Mouse (Mus musculus) heart, postnatal 25 days (tissue): ENCODE results near the gene Nudt19. TPM values are rescaled to one million over a fixed set of nuclear protein-coding genes. Genes with fewer than 3 reads are reported as not detected.

Source experiments
- DNase-seq: peaks from one replicate; pipeline ENCODE4 v3.0.0; 2022; ENCODE audit warnings: low spot score
- intact Hi-C: fragments of 180-260 bp; cut with DNase I; formaldehyde crosslinking; loops from one replicate; pipeline ENCODE4 v1.15.1; 2025
- total RNA-seq, 2 experiments: library from RNA; stranded (reverse); gene quantifications; 2 replicates each; pipeline ENCODE4 v1.2.3; 2021

The Nudt19 gene
- 10 to 100 TPM; 75.1 to 83.7 TPM for total RNA-seq

GRCm38 (mm10) chr7:35556205-35556603, at the start of gene Nudt19:
Gene Nudt19, minus strand, starts transcription at chr7:35556304.
- no peak for DNase-seq
- intact Hi-C loops: loop anchor here (2.0 to 10.0 kb wide), 3 partner anchors 31 to 199 kb away; partner anchors contain the start of genes Ankrd27, Dpy19l3 and Pdcd5

- no peak for DNase-seq
- intact Hi-C loops: no loop called here
Measured at GRCm38 (mm10) chr7:35602766-35603165, 46.7 kb upstream of the Nudt19 start.

GRCm38 (mm10) chr7:35601106-35601505, 45.0 kb upstream of the Nudt19 start:
- DNase-seq: no peak

GRCm38 (mm10) chr7:35600031-35600430, 43.9 kb upstream of the Nudt19 start:
- intact Hi-C loops: no loop called here

More at GRCm38 (mm10) chr7:35601106-35601505, 45.0 kb upstream of the Nudt19 start:
- intact Hi-C loops: no loop called here

GRCm38 (mm10) chr7:35599492-35599891, 43.4 kb upstream of the Nudt19 start:
- intact Hi-C loops: no loop called here

More at GRCm38 (mm10) chr7:35600031-35600430, 43.9 kb upstream of the Nudt19 start:
- no peak for DNase-seq

GRCm38 (mm10) chr7:35594311-35594710, 38.2 kb upstream of the Nudt19 start:
- intact Hi-C loops: no loop called here
- no peak for DNase-seq

More at GRCm38 (mm10) chr7:35599492-35599891, 43.4 kb upstream of the Nudt19 start:
- no peak for DNase-seq

GRCm38 (mm10) chr7:35590731-35591191, 34.7 kb upstream of the Nudt19 start:
- DNase-seq: no peak
- intact Hi-C loops: no loop called here

GRCm38 (mm10) chr7:35589485-35589884, 33.4 kb upstream of the Nudt19 start:
- intact Hi-C loops: loop anchor here (5.0 to 10.0 kb wide), 2 partner anchors 58 to 255 kb away; partner anchors contain the start of genes Pdcd5 and Rhpn2
- DNase-seq: no peak

GRCm38 (mm10) chr7:35588680-35589428, 32.8 kb upstream of the Nudt19 start:
- intact Hi-C loops: loop anchor here (5.0 to 10.0 kb wide), 2 partner anchors 58 to 254 kb away; partner anchors contain the start of genes Pdcd5 and Rhpn2

GRCm38 (mm10) chr7:35587728-35588127, 31.6 kb upstream of the Nudt19 start:
- intact Hi-C loops: loop anchor here (2.0 to 10.0 kb wide), 3 partner anchors 31 to 253 kb away; partner anchors contain the start of genes Nudt19, Pdcd5 and Rhpn2
- DNase-seq: no peak

More at GRCm38 (mm10) chr7:35588680-35589428, 32.8 kb upstream of the Nudt19 start:
- no peak for DNase-seq

- no peak for DNase-seq
- intact Hi-C loops: loop anchor here (2.0 to 10.0 kb wide), 3 partner anchors 30 to 252 kb away; partner anchors contain the start of genes Nudt19, Pdcd5 and Rhpn2
Measured at GRCm38 (mm10) chr7:35586906-35587445, 30.9 kb upstream of the Nudt19 start.

GRCm38 (mm10) chr7:35586055-35586905, 30.2 kb upstream of the Nudt19 start, which contains the start of gene Ankrd27:
Gene Ankrd27, plus strand, starts transcription at chr7:35586244.
- DNase-seq: peak; percentile 93
- intact Hi-C loops: loop anchor here (2.0 to 10.0 kb wide), 3 partner anchors 29 to 251 kb away; partner anchors contain the start of genes Nudt19, Pdcd5 and Rhpn2

- intact Hi-C loops: loop anchor here (2.0 to 10.0 kb wide), 3 partner anchors 29 to 251 kb away; partner anchors contain the start of genes Nudt19, Pdcd5 and Rhpn2
- DNase-seq: no peak
Measured at GRCm38 (mm10) chr7:35585191-35586054, 29.3 kb upstream of the Nudt19 start, which contains the start of gene Rgs9bp. Gene Rgs9bp, minus strand, starts transcription at chr7:35585582.

- DNase-seq: no peak
- intact Hi-C loops: loop anchor here (5.0 to 10.0 kb wide), 2 partner anchors 63 to 250 kb away; partner anchors contain the start of genes Pdcd5 and Rhpn2
Measured at GRCm38 (mm10) chr7:35584786-35585190, 28.7 kb upstream of the Nudt19 start.

- DNase-seq: no peak
- intact Hi-C loops: loop anchor here (10.0 kb wide), 1 partner anchor 249 kb away; the partner anchor contains the start of gene Rhpn2
Measured at GRCm38 (mm10) chr7:35584068-35584785, 28.1 kb upstream of the Nudt19 start.

GRCm38 (mm10) chr7:35583476-35584025, 27.4 kb upstream of the Nudt19 start:
- intact Hi-C loops: loop anchor here (10.0 kb wide), 1 partner anchor 249 kb away; the partner anchor contains the start of gene Rhpn2

GRCm38 (mm10) chr7:35582719-35583118, 26.6 kb upstream of the Nudt19 start:
- intact Hi-C loops: loop anchor here (10.0 kb wide), 1 partner anchor 248 kb away; the partner anchor contains the start of gene Rhpn2
- no peak for DNase-seq

More at GRCm38 (mm10) chr7:35583476-35584025, 27.4 kb upstream of the Nudt19 start:
- DNase-seq: no peak
